Mouse (Mus musculus): Measurements from ENCODE around the gene Pacsin3. TPM values are rescaled to one million over a fixed set of nuclear protein-coding genes. Genes with fewer than 3 reads are reported as not detected.

Pacsin3 gene
- total and polyA plus RNA-seq, 2 experiments, result 24.6 to 68.9 TPM

- Histone ChIP-seq H3K27me3 (ENCODE audit: control insufficient read depth, insufficient read depth, low read length) (no peaks in the 10 kb centered on the region), H3K9ac (ENCODE audit: low read depth, low read length) (no peak overlapping the region), H3K4me1 (ENCODE audit: control insufficient read depth, insufficient read depth, low read length) (no peaks in the 10 kb centered on the region), H3K36me3 (ENCODE audit: control insufficient read depth, insufficient read depth, low read length) (no peaks in the 10 kb centered on the region), H3K4me3 (ENCODE audit: insufficient read depth, low read depth, low read length) (no peak overlapping the region), H3K79me2 (ENCODE audit: control insufficient read depth, insufficient read depth, low read length) (no peaks in the 10 kb centered on the region), H3K27ac (replicated peaks; ENCODE audit: insufficient read depth, low read depth, low read length) (no peak overlapping the region)
- DNase-seq (ENCODE audit: extremely low read depth, low read depth, low spot score), result no peak
- WGBS, result 88% methylated on average over 3 of the region's 3 CpGs
- TF ChIP-seq CTCF (IDR thresholded peaks at IDR 0.05; ENCODE audit: low read depth, low read length) (no peak), POLR2A (IDR thresholded peaks at IDR 0.05; ENCODE audit: extremely low read depth, insufficient read depth, low read length) (no peak)
Measured at GRCm38 (mm10) chr2:91309546-91309945, 53.8 kb downstream of the Pacsin3 start.

- TF ChIP-seq CTCF (IDR thresholded peaks at IDR 0.05; ENCODE audit: low read depth, low read length) (no peak), POLR2A (IDR thresholded peaks at IDR 0.05; ENCODE audit: extremely low read depth, insufficient read depth, low read length) (no peak)
- Histone ChIP-seq H3K27ac (replicated peaks; ENCODE audit: insufficient read depth, low read depth, low read length) (no peak overlapping the region), H3K27me3 (ENCODE audit: control insufficient read depth, insufficient read depth, low read length) (no peaks in the 10 kb centered on the region), H3K79me2 (ENCODE audit: control insufficient read depth, insufficient read depth, low read length) (no peaks in the 10 kb centered on the region), H3K36me3 (ENCODE audit: control insufficient read depth, insufficient read depth, low read length) (no peaks in the 10 kb centered on the region), H3K4me1 (ENCODE audit: control insufficient read depth, insufficient read depth, low read length) (no peaks in the 10 kb centered on the region), H3K4me3 (ENCODE audit: insufficient read depth, low read depth, low read length) (no peak overlapping the region), H3K9ac (ENCODE audit: low read depth, low read length) (no peak overlapping the region)
- peak; percentile 17 for DNase-seq (ENCODE audit: extremely low read depth, low read depth, low spot score)
- 71% methylated on average over 10 of the region's 10 CpGs for WGBS
Measured at GRCm38 (mm10) chr2:91312578-91313311, 57.0 kb downstream of the Pacsin3 start.

- Histone ChIP-seq H3K79me2 (ENCODE audit: control insufficient read depth, insufficient read depth, low read length) (no peaks in the 10 kb centered on the region), H3K9ac (ENCODE audit: low read depth, low read length) (no peak overlapping the region), H3K27me3 (ENCODE audit: control insufficient read depth, insufficient read depth, low read length) (no peaks in the 10 kb centered on the region), H3K4me3 (ENCODE audit: insufficient read depth, low read depth, low read length) (no peak overlapping the region), H3K36me3 (ENCODE audit: control insufficient read depth, insufficient read depth, low read length) (no peaks in the 10 kb centered on the region), H3K27ac (replicated peaks; ENCODE audit: insufficient read depth, low read depth, low read length) (no peak overlapping the region), H3K4me1 (ENCODE audit: control insufficient read depth, insufficient read depth, low read length) (no peaks in the 10 kb centered on the region)
- WGBS, result 89% methylated on average over 7 of the region's 7 CpGs
- TF ChIP-seq CTCF (IDR thresholded peaks at IDR 0.05; ENCODE audit: low read depth, low read length) (no peak), POLR2A (IDR thresholded peaks at IDR 0.05; ENCODE audit: extremely low read depth, insufficient read depth, low read length) (no peak)
- no peak for DNase-seq (ENCODE audit: extremely low read depth, low read depth, low spot score)
Measured at GRCm38 (mm10) chr2:91314184-91314583, 58.4 kb downstream of the Pacsin3 start.

Other genes with a start within 250 kb of the Pacsin3 start
- gene Rapsn, start 220.3 kb upstream of the Pacsin3 start, total RNA-seq (2014; rRNA removed), result 0.07 TPM in 1 of 2 replicates, not detected in the other
- 0.09 TPM in 1 of 2 replicates, not detected in the other for gene Rapsn, start 220.3 kb upstream of the Pacsin3 start, polyA plus RNA-seq (2012; rRNA removed)
- gene Psmc3, start 201.9 kb upstream of the Pacsin3 start, total RNA-seq (2014; rRNA removed), result 147 and 190 TPM in 2 replicates
- gene Psmc3, start 201.9 kb upstream of the Pacsin3 start, polyA plus RNA-seq (2012; rRNA removed), result 69.4 and 71.4 TPM in 2 replicates
- gene Slc39a13, start 185.5 kb upstream of the Pacsin3 start, total RNA-seq (2014; rRNA removed), result 4.3 and 6.8 TPM in 2 replicates
- gene Slc39a13, start 185.5 kb upstream of the Pacsin3 start, polyA plus RNA-seq (2012; rRNA removed), result 13.1 and 17.5 TPM in 2 replicates
- gene Spi1, start 173.6 kb upstream of the Pacsin3 start, total RNA-seq (2014; rRNA removed), result 3.7 and 4.8 TPM in 2 replicates
- gene Spi1, start 173.6 kb upstream of the Pacsin3 start, polyA plus RNA-seq (2012; rRNA removed), result 9.5 and 16.5 TPM in 2 replicates
- 0.07 TPM in 1 of 2 replicates, not detected in the other for gene Mybpc3, start 137.8 kb upstream of the Pacsin3 start, total RNA-seq (2014; rRNA removed)
- 0.01 and 0.04 TPM in 2 replicates for gene Mybpc3, start 137.8 kb upstream of the Pacsin3 start, polyA plus RNA-seq (2012; rRNA removed)
- gene Madd, start 72.1 kb upstream of the Pacsin3 start, total RNA-seq (2014; rRNA removed), result 14.1 and 16.5 TPM in 2 replicates
- gene Madd, start 72.1 kb upstream of the Pacsin3 start, polyA plus RNA-seq (2012; rRNA removed), result 10.2 and 15.3 TPM in 2 replicates
- 146 and 148 TPM in 2 replicates for gene Nr1h3, start 53.1 kb upstream of the Pacsin3 start, total RNA-seq (2014; rRNA removed)
- gene Nr1h3, start 53.1 kb upstream of the Pacsin3 start, polyA plus RNA-seq (2012; rRNA removed), result 190 and 198 TPM in 2 replicates
- gene Acp2, start 53.1 kb upstream of the Pacsin3 start, total RNA-seq (2014; rRNA removed), result 23.9 and 25.5 TPM in 2 replicates
- 35.8 and 45.0 TPM in 2 replicates for gene Acp2, start 53.1 kb upstream of the Pacsin3 start, polyA plus RNA-seq (2012; rRNA removed)
- 4.4 and 5.0 TPM in 2 replicates for gene Ddb2, start 19.0 kb upstream of the Pacsin3 start, total RNA-seq (2014; rRNA removed)
- 4.8 and 7.9 TPM in 2 replicates for gene Ddb2, start 19.0 kb upstream of the Pacsin3 start, polyA plus RNA-seq (2012; rRNA removed)
- 74.2 and 83.2 TPM in 2 replicates for gene Arfgap2, start 9.0 kb downstream of the Pacsin3 start, total RNA-seq (2014; rRNA removed)
- 62.9 and 69.1 TPM in 2 replicates for gene Arfgap2, start 9.0 kb downstream of the Pacsin3 start, polyA plus RNA-seq (2012; rRNA removed)
- 3.6 and 7.5 TPM in 2 replicates for gene 1110051M20Rik, start 188.8 kb downstream of the Pacsin3 start, total RNA-seq (2014; rRNA removed)
- 1.7 and 2.8 TPM in 2 replicates for gene 1110051M20Rik, start 188.8 kb downstream of the Pacsin3 start, polyA plus RNA-seq (2012; rRNA removed)
- gene Lrp4, start 201.6 kb downstream of the Pacsin3 start, total RNA-seq (2014; rRNA removed), result 13.8 and 14.7 TPM in 2 replicates
- 5.1 and 6.0 TPM in 2 replicates for gene Lrp4, start 201.6 kb downstream of the Pacsin3 start, polyA plus RNA-seq (2012; rRNA removed)

Measured in liver, adult 2 months (tissue).